Mouse (Mus musculus): Measurements from ENCODE around the gene Specc1l. TPM values are rescaled to one million over a fixed set of nuclear protein-coding genes. Genes with fewer than 3 reads are reported as not detected.

The Specc1l gene
- polyA plus RNA-seq, 1 experiment: 2.5 TPM

DNA sequence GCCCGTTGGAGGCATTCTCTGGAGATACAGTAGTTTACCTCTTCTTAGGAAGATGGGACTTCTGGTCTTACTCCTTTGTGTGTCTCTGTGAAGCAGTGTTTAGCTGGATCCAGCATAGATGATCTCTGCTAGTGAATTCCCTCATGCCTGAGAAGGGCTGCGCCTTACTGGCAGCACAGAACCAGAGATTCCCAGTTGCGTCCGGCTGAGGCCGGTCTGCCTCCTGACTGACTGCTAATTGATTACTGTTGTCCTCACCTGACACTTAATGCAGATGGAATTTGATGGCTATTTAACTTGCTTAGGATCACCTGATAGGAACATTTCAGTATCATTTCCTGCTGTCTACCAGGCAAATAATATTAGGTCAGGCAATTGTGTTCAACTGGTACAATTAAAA is 49.4 kb downstream of the Specc1l start:
- Histone ChIP-seq H3K27me3 (replicated peaks) (no peaks in the 10 kb centered on the region), H3K9me3 (no peaks in the 10 kb centered on the region), H3K36me3 (replicated peaks; ENCODE audit: low read length) (peaks cover 95% of the 10 kb centered on the region), H3K4me3 (replicated peaks) (no peak overlapping the region), H3K4me1 (peaks cover 26% of the 10 kb centered on the region)
- no peak for TF ChIP-seq FLI1 (IDR thresholded peaks at IDR 0.05; ENCODE audit: low read length)
- TF ChIP-seq GATA1 (IDR thresholded peaks at IDR 0.05; ENCODE audit: borderline replicate concordance, low read length): no peak

DNA sequence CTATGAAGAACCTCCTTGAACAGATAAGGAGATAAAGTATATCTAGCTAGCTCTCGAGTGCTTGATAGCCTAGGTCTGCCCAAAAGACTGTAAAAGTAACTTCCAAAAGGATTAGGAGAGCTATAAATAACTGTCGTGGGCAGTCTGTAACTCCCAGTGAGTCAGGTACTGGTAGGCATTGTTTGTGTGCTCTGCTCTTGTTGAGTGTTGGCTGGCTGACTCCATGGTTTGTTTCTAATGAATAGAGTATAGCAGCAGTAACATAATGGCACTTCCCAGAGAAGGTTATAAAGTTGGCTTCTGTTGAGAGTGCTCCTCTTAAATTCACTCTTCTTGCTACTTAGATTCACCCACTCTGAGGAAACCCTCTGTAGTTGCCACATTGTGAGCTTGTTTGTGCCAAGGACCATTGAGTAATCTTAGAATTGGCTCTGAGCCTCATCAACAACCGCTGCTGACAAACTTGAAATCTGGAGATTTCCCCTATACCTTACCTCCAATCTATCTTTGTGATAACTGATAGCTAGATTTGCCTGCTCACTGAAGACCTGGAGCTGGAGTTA is 53.2 kb downstream of the Specc1l start:
- Histone ChIP-seq H3K27me3 (replicated peaks) (no peaks in the 10 kb centered on the region), H3K36me3 (replicated peaks; ENCODE audit: low read length) (peaks cover 96% of the 10 kb centered on the region)
- TF ChIP-seq FLI1 (IDR thresholded peaks at IDR 0.05; ENCODE audit: low read length): no peak
- no peak for TF ChIP-seq GATA1 (IDR thresholded peaks at IDR 0.05; ENCODE audit: borderline replicate concordance, low read length)

DNA sequence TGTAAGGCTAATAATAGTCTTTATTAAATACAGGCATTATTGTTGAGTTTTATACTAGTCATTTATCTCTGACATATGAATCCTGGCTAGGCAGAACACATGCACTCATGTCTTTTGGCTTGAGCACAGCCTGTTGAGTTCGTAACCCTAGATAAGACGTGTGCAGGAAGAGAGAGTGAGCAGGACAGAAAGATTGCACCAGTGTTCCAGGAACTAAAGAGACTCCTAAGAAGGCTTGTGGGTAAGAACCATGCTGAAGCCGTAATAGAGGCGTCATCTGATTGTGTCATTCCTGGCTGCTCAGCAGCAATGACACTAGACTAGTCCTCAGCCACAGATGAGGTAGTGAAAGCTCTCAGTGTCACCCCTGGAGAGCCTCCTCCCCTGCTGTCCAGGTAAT is 61.1 kb downstream of the Specc1l start:
- Histone ChIP-seq H3K4me1 (peaks cover 55% of the 10 kb centered on the region), H3K27me3 (replicated peaks) (no peaks in the 10 kb centered on the region), H3K4me3 (replicated peaks) (no peak overlapping the region), H3K36me3 (replicated peaks; ENCODE audit: low read length) (peaks cover 78% of the 10 kb centered on the region), H3K9me3 (no peaks in the 10 kb centered on the region)
- peak; percentile 18; the same call in 1 of the 3 replicates for TF ChIP-seq GATA1 (IDR thresholded peaks at IDR 0.05; ENCODE audit: borderline replicate concordance, low read length)
- TF ChIP-seq FLI1 (IDR thresholded peaks at IDR 0.05; ENCODE audit: low read length): no peak

More for the DNA sequence above, 53.2 kb downstream of the Specc1l start:
- H3K9me3 ChIP-seq: no peaks in the 10 kb centered on the region
- no peak overlapping the region for H3K4me3 ChIP-seq (replicated peaks)
- H3K4me1 ChIP-seq: peaks cover 33% of the 10 kb centered on the region

DNA sequence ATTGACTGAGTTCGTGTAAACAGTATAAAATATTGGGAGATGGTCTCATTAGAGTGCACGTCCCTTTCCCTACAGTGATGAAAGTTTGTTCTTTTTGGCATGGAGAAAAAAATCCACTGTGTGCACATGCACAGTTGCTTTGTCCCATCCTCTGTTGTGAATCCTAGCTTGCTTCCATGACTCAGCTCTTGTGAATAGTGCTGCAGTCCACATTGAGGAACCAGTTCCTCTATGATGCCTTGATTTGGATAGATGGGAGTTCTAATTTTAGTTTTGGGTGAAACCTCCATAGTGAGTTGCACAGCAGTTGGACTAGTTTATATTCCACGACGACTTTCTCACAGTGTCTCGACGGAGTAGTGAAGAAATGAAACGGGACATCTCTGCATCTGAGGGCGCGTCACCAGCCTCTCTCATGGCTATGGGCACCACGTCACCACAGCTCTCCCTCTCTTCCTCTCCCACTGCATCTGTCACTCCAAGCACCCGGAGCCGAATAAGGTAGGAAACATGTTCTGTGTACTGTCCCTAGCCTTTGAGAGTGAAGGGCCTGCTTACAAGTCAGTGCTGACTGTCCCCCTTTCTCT is 64.6 kb downstream of the Specc1l start:
- TF ChIP-seq GATA1 (IDR thresholded peaks at IDR 0.05; ENCODE audit: borderline replicate concordance, low read length) (no peak), FLI1 (IDR thresholded peaks at IDR 0.05; ENCODE audit: low read length) (no peak)
- no peaks in the 10 kb centered on the region for H3K27me3 ChIP-seq (replicated peaks)
- H3K4me1 ChIP-seq: peaks cover 69% of the 10 kb centered on the region
- peak overlapping the region; percentile 16 for H3K4me3 ChIP-seq (replicated peaks)
- peaks cover 80% of the 10 kb centered on the region for H3K36me3 ChIP-seq (replicated peaks; ENCODE audit: low read length)
- no peaks in the 10 kb centered on the region for H3K9me3 ChIP-seq

DNA sequence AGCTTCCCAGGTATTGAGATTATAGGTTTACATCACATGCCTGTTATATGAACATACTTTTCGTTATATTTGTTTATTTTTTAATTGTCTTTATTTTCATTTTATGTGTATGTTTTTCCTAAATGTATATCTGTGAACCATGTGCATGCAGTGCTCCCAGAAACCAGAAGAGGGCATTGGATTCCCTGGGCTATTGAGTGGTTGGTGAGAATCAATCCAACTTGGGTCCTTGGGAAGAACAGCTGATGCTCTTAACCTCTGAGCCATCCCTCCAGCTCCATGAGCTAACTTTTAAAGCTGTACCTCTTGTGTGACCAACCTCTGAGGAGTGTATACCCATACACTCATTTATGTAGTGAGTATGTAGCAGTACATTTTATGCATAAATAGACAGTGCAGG is 65.6 kb downstream of the Specc1l start:
- no peaks in the 10 kb centered on the region for H3K27me3 ChIP-seq (replicated peaks)
- H3K9me3 ChIP-seq: no peaks in the 10 kb centered on the region

DNA sequence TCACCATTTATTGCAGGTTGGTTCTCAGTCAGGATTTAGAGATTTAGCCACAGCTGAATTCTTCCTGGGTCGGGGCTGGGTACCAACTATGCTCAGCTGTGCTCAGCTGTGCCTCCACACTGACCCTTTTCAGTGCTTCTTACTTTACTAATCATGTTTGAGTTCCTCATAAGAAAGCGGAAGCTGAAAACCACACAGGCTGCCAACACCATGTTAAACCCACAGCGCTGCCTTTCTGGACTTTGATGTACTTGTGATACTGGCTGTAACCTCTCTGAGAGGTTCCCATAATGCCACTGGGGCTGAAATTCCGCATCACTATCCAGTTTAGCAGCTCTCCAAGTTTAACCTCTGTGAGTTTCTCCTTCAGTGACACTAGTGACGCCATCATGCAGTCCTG is 70.8 kb downstream of the Specc1l start:
- H3K27me3 ChIP-seq (replicated peaks): no peaks in the 10 kb centered on the region
- peaks cover 56% of the 10 kb centered on the region for H3K36me3 ChIP-seq (replicated peaks; ENCODE audit: low read length)
- H3K4me1 ChIP-seq: peaks cover 75% of the 10 kb centered on the region
- H3K4me3 ChIP-seq (replicated peaks): peak overlapping the region; percentile 3
- H3K9me3 ChIP-seq: no peaks in the 10 kb centered on the region
- TF ChIP-seq FLI1 (IDR thresholded peaks at IDR 0.05; ENCODE audit: low read length): no peak
- TF ChIP-seq GATA1 (IDR thresholded peaks at IDR 0.05; ENCODE audit: borderline replicate concordance, low read length): no peak

More for the DNA sequence above, 65.6 kb downstream of the Specc1l start:
- TF ChIP-seq FLI1 (IDR thresholded peaks at IDR 0.05; ENCODE audit: low read length) (no peak), GATA1 (IDR thresholded peaks at IDR 0.05; ENCODE audit: borderline replicate concordance, low read length) (no peak)
- peaks cover 72% of the 10 kb centered on the region for H3K36me3 ChIP-seq (replicated peaks; ENCODE audit: low read length)
- no peak overlapping the region for H3K4me3 ChIP-seq (replicated peaks)
- H3K4me1 ChIP-seq: peaks cover 69% of the 10 kb centered on the region

DNA sequence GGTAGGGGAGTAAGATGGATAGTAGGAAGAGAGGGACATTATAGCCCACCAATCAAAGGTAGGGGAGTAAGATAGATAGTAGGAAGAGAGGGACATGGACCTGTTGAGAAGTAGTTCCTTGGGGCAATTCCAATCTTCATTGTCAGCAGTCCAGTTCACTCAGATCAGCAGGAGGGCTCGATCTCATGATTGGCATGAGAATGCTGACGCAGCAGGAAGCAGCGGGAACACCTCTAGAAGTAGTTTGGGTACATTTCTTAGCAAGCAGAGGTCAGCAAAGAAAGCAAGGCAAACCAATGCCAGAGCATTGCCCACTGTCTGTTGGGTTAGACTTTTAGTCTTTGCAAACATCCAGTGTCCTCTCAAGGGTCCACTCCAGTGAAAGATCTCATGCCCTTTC is 71.9 kb downstream of the Specc1l start:
- Histone ChIP-seq H3K4me3 (replicated peaks) (no peak overlapping the region), H3K36me3 (replicated peaks; ENCODE audit: low read length) (peaks cover 58% of the 10 kb centered on the region), H3K9me3 (no peaks in the 10 kb centered on the region), H3K4me1 (peaks cover 78% of the 10 kb centered on the region), H3K27me3 (replicated peaks) (no peaks in the 10 kb centered on the region)
- TF ChIP-seq FLI1 (IDR thresholded peaks at IDR 0.05; ENCODE audit: low read length): no peak
- TF ChIP-seq GATA1 (IDR thresholded peaks at IDR 0.05; ENCODE audit: borderline replicate concordance, low read length): no peak

DNA sequence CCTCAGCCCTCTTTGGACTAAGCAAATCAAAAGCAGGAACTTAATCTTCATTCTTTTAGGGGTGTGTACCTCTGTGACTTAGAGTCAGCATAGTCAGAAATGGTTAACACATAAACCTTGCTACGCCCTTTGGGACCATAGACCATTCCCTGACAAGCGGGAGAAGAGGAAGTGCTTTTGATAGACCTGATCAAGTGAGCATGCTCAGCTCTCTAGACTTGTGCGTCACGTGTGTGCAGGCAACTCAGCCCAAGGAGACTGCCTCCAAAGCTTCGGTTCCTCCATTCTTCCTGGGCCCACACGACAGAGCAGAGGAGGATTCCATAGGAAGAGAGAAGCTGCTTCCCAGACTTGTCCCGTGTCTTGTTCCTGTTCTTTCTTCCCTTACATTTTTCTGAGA is 76.7 kb downstream of the Specc1l start:
- Histone ChIP-seq H3K9me3 (no peaks in the 10 kb centered on the region), H3K4me3 (replicated peaks) (peak overlapping the region; percentile 11), H3K36me3 (replicated peaks; ENCODE audit: low read length) (peaks cover 44% of the 10 kb centered on the region), H3K4me1 (peaks cover 91% of the 10 kb centered on the region), H3K27me3 (replicated peaks) (no peaks in the 10 kb centered on the region)
- TF ChIP-seq FLI1 (IDR thresholded peaks at IDR 0.05; ENCODE audit: low read length) (no peak), GATA1 (IDR thresholded peaks at IDR 0.05; ENCODE audit: borderline replicate concordance, low read length) (no peak)

DNA sequence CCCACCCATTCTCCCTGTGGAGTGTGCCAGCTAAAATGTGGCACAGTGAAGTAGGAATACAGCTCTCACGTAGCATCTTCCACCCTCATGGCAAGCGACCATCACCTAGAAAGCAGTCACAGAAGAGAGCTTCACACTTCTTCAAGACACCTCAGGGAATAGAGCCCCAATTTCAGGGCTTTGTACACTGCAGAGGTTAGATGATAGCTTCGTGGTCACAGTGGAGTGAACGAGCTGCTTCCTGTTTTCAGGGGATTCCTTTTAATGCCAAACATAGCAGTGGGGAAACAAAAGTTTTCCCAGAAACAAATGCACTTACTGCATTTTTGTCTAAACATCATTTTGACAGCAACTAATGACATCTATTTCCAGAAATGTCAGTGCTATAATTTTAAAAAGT is 77.5 kb downstream of the Specc1l start:
- Histone ChIP-seq H3K4me1 (peaks cover 89% of the 10 kb centered on the region), H3K27me3 (replicated peaks) (no peaks in the 10 kb centered on the region), H3K9me3 (no peaks in the 10 kb centered on the region), H3K4me3 (replicated peaks) (peak overlapping the region; percentile 57), H3K36me3 (replicated peaks; ENCODE audit: low read length) (peaks cover 42% of the 10 kb centered on the region)
- TF ChIP-seq FLI1 (IDR thresholded peaks at IDR 0.05; ENCODE audit: low read length): no peak
- no peak for TF ChIP-seq GATA1 (IDR thresholded peaks at IDR 0.05; ENCODE audit: borderline replicate concordance, low read length)

DNA sequence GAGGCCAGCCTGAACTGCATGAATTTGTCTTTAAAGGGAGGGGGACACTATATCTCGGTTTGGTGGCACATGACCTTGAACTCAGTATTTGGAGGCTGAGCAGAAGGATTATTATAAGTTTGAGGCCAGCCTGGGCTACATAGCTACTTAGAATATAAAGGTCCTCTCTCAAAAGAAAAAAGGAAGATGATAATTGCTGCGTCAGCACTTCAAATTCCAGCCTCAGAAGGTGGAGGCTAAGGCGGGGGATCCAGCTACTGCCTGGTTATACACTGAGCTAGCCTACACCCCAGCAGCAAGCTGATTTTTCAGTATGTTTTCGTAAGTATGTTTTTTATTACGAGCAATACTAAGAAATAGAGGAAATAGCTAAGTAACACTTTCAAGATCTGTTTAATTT is 78.8 kb downstream of the Specc1l start:
- peaks cover 90% of the 10 kb centered on the region for H3K4me1 ChIP-seq
- H3K36me3 ChIP-seq (replicated peaks; ENCODE audit: low read length): peaks cover 47% of the 10 kb centered on the region
- TF ChIP-seq GATA1 (IDR thresholded peaks at IDR 0.05; ENCODE audit: borderline replicate concordance, low read length) (no peak), FLI1 (IDR thresholded peaks at IDR 0.05; ENCODE audit: low read length) (no peak)
- H3K27me3 ChIP-seq (replicated peaks): no peaks in the 10 kb centered on the region
- no peaks in the 10 kb centered on the region for H3K9me3 ChIP-seq
- H3K4me3 ChIP-seq (replicated peaks): no peak overlapping the region

Measured in megakaryocyte, embryonic 14.5 days (primary cell).